Mouse (Mus musculus): ENCODE data around the gene Gm21093. TPM values are rescaled to one million over a fixed set of nuclear protein-coding genes. Genes with fewer than 3 reads are reported as not detected.
"Not testable (repeated sequence)": the region's sequence is repeated elsewhere in the genome, so short reads cannot be mapped to it uniquely, and the experiment has no call there.

The Gm21093 gene
- total RNA-seq (2017), result 0.40 and 0.56 TPM in 2 replicates

DNA sequence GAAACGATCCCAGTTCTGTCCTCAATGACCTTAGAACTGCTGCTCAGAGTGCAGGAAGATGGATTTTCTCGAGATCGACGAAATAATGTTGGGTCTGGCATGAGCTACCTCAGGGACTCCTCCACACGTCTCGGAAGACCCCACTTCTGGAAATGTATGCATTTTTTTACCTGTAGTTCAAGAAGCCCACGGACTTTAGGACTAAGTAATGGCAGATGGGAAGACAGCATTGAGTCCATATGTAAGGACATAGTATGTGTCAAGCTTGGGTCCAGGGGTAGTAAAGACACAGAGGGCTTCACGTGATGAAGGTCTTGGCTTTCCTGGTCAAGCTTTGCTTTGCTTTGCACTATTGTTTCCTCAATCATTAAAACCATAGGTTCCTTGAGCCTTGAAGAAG lies at the start of gene Gm21093:
Gm21093 (minus strand) TSS at position 101 of the 400 bp plus-strand sequence.
- ATAC-seq (replicated peaks in 1 of 2; ENCODE audit: insufficient read depth in 1 of 2, low FRiP score in 2 of 2, low TSS enrichment in 1 of 2, low read depth in 1 of 2, poor library complexity in 2 of 2, severe bottlenecking in 2 of 2), result not testable (repeated sequence)

Other genes starting within 250 kb of the Gm21093 start
- gene Gm21541, start 131.1 kb downstream of the Gm21093 start, total RNA-seq (2017), result not detected in 2 replicates
- 1.8 and 2.3 TPM in 2 replicates for gene Gm20878, start 93.2 kb downstream of the Gm21093 start, total RNA-seq (2017)
- gene Fam205a4, start 68.7 kb downstream of the Gm21093 start, total RNA-seq (2017), result not detected in 2 replicates
- gene Gm3893, start 56.5 kb upstream of the Gm21093 start, total RNA-seq (2017), result not detected in 2 replicates
- gene Gm13304, start 80.1 kb upstream of the Gm21093 start, total RNA-seq (2017), result not detected in 2 replicates
- not detected in 2 replicates for gene Gm13306, start 118.7 kb upstream of the Gm21093 start, total RNA-seq (2017)
- not detected in 2 replicates for gene Gm13305, start 133.9 kb upstream of the Gm21093 start, total RNA-seq (2017)
- gene Gm10600, start 205.9 kb upstream of the Gm21093 start, total RNA-seq (2017), result not detected in 2 replicates
- gene Ccl21b, start 221.0 kb upstream of the Gm21093 start, total RNA-seq (2017), result not detected in 2 replicates